Mouse (Mus musculus) hindbrain, embryonic 12.5 days (tissue): ENCODE measurements around the gene Wdr95. TPM values are rescaled to one million over a fixed set of nuclear protein-coding genes. Genes with fewer than 3 reads are reported as not detected.

Experiments
- ATAC-seq: fragments of 200-750 bp; cut with Nextera tagmentation; 2 replicates; pipeline ENCODE4 v1.8.0; 2017; ENCODE audit warnings: moderate TSS enrichment; ENCODE audit not compliant: low FRiP score
- H3K27ac ChIP-seq: fragments of 300-500 bp; sonication (generic); 2 replicates; pipeline ENCODE4 v1.5.1; 2016; ENCODE audit warnings: mild to moderate bottlenecking
- H3K27me3 ChIP-seq: fragments of 300-500 bp; sonication (generic); 2 replicates; pipeline ENCODE4 v1.6.1; 2016; ENCODE audit warnings: mild to moderate bottlenecking
- H3K36me3 ChIP-seq: fragments of 300-500 bp; sonication (generic); 2 replicates; pipeline ENCODE4 v1.6.1; 2016; ENCODE audit warnings: mild to moderate bottlenecking
- H3K4me1 ChIP-seq: fragments of 300-500 bp; sonication (generic); 2 replicates; pipeline ENCODE4 v1.6.1; 2016
- H3K4me2 ChIP-seq: fragments of 300-500 bp; sonication (generic); replicated peaks from 2 replicates; pipeline ENCODE4 v1.6.1; 2016; ENCODE audit warnings: mild to moderate bottlenecking
- H3K4me3 ChIP-seq: fragments of 300-500 bp; sonication (generic); 2 replicates; pipeline ENCODE4 v1.5.1; 2016; ENCODE audit warnings: mild to moderate bottlenecking
- H3K9ac ChIP-seq: fragments of 300-500 bp; sonication (generic); 2 replicates; pipeline ENCODE4 v1.6.1; 2016; ENCODE audit warnings: mild to moderate bottlenecking, moderate library complexity
- H3K9me3 ChIP-seq: fragments of 300-500 bp; sonication (generic); replicated peaks from 2 replicates; pipeline ENCODE4 v1.6.1; 2016; ENCODE audit warnings: mild to moderate bottlenecking
- WGBS: fragments of 180-500 bp; shearing (Covaris S2); methylation state at CpG from one replicate; pipeline ENCODE4 v1.1.7; 2016; 5-methylcytosine and 5-hydroxymethylcytosine counted together
- polyA plus RNA-seq: library from polyadenylated mRNA; unstranded; fragments of >200 nt; fragmentation: Nextera tagmentation; extraction: Ambion mirVana; gene quantifications from 2 replicates; pipeline ENCODE4 v1.2.1, GENCODE M21; 2016

Wdr95 gene
- polyA plus RNA-seq, 1 experiment from 2014 or later, result not detected

DNA sequence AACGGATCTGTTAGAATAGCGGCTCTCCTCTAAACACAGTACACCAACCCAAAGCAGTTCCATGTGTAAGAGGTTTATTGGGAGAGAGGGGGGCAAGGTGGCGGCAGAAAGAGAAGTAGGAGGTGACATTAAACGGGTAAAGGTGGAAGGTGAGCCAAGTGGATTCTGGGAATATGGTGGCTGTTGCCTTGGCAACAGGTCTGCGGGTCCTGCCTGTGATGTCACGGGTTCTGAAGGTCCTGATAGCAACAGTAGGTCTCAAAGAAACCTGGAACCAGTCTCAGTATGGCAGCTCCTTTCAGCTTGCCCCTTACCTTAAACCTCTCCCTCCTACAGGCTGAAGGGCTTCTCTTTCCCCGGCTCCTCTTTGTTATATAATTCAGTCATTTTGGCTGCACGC, 25.9 kb downstream of the Wdr95 start:
- no peak overlapping the region for H3K4me2 ChIP-seq
- no peaks in the 10 kb centered on the region for H3K36me3 ChIP-seq
- no peak overlapping the region for H3K27ac ChIP-seq
- H3K9ac ChIP-seq, result no peak overlapping the region
- no peaks in the 10 kb centered on the region for H3K9me3 ChIP-seq
- 92% methylated on average over 8 of the region's 8 CpGs for WGBS
- no peak for ATAC-seq
- H3K27me3 ChIP-seq, result no peaks in the 10 kb centered on the region
- H3K4me1 ChIP-seq, result no peaks in the 10 kb centered on the region
- no peak overlapping the region for H3K4me3 ChIP-seq

- Histone ChIP-seq H3K9ac (no peak overlapping the region), H3K4me3 (no peak overlapping the region), H3K4me1 (peaks cover 17% of the 10 kb centered on the region), H3K27ac (no peak overlapping the region), H3K27me3 (0 out of 2 replicates have a peak, but pooled peaks cover 2% of the 10 kb centered on the region), H3K36me3 (no peaks in the 10 kb centered on the region), H3K9me3 (no peaks in the 10 kb centered on the region), H3K4me2 (no peak overlapping the region)
- peak; percentile 52; the same call in 1 of the 2 replicates for ATAC-seq
- WGBS, result 45% methylated on average over 11 of the region's 11 CpGs
These were observed 32.6 kb downstream of the Wdr95 start for GRCm38 (mm10) chr5:149560903-149561588.

DNA sequence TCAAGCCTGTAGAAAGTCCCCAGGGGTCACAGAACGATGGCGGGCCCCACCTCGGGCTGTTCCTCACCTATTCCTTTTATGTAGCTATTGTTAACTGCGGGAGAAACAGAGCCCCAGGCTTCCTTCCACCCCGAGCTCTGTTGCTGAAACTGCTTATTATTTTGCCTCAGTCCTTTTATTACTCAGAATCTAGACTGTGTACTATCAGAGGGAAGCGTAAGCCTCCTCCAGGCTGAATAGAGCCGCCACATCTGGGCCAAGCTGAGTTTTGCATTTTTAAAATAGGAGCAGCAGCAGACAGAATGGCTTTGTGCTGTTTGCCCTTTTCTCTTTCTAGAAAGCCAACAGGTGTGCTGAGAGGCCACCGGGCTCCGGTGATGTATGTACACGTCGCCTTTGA, 37.5 kb downstream of the Wdr95 start:
- H3K27me3 ChIP-seq, result no peaks in the 10 kb centered on the region
- peaks cover 25% of the 10 kb centered on the region for H3K4me1 ChIP-seq
- no peak overlapping the region for H3K9ac ChIP-seq
- H3K36me3 ChIP-seq, result no peaks in the 10 kb centered on the region
- ATAC-seq, result no peak
- 49% methylated on average over 11 of the region's 11 CpGs for WGBS
- no peak overlapping the region for H3K4me2 ChIP-seq
- H3K9me3 ChIP-seq, result no peaks in the 10 kb centered on the region
- no peak overlapping the region for H3K4me3 ChIP-seq
- H3K27ac ChIP-seq, result no peak overlapping the region

DNA sequence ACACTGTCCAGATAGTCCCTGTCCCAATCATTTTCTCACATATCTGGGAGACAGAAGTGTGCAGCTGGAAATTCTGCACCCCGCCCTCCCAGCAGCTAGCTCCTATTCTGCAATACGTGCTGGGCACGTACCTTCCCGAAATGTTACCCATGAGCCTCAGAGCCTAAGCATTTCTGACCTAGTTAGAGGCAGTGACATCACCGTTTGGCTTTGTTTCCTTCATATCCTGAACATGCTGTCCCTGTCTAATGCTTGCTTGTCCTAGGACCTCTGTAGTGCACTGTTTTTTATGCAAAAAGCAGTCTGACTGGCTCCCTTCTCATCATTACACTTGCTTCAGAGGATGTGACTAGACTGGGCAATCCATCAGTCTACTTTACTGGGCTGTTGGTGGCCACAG, 38.5 kb downstream of the Wdr95 start:
- no peak overlapping the region for H3K9ac ChIP-seq
- H3K4me2 ChIP-seq, result no peak overlapping the region
- peaks cover 17% of the 10 kb centered on the region for H3K4me1 ChIP-seq
- H3K4me3 ChIP-seq, result no peak overlapping the region
- H3K27ac ChIP-seq, result no peak overlapping the region
- H3K36me3 ChIP-seq, result no peaks in the 10 kb centered on the region
- WGBS, result 83% methylated on average over 5 of the region's 5 CpGs
- no peak for ATAC-seq
- no peaks in the 10 kb centered on the region for H3K27me3 ChIP-seq
- no peaks in the 10 kb centered on the region for H3K9me3 ChIP-seq

GRCm38 (mm10) chr5:149568993-149569392, 40.5 kb downstream of the Wdr95 start:
- peaks cover 17% of the 10 kb centered on the region for H3K4me1 ChIP-seq
- H3K27me3 ChIP-seq, result no peaks in the 10 kb centered on the region
- H3K4me2 ChIP-seq, result no peak overlapping the region
- H3K27ac ChIP-seq, result no peak overlapping the region
- no peak overlapping the region for H3K4me3 ChIP-seq
- no peak overlapping the region for H3K9ac ChIP-seq
- H3K36me3 ChIP-seq, result no peaks in the 10 kb centered on the region
- no peaks in the 10 kb centered on the region for H3K9me3 ChIP-seq
- WGBS, result 79% methylated on average over 13 of the region's 13 CpGs
- no peak for ATAC-seq

DNA sequence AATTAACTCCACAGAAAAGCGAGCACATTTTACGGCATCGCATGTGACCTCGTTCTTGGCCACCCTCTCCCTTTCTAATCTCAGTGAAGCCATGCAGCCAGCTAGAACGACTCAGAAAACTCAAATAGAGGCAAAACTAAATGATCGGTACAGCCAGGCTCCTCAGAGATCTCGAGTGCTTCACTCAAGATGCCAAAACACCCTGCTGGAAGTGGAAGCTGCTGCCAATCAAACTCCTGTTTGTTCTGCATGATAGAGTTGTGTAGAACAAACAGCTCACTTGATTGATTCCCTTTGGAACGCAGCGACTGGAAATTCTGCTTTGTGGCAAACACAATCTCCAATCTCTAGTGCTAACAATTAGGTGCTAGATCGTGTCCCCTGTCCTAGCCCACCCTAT, 48.5 kb downstream of the Wdr95 start:
- Histone ChIP-seq H3K4me1 (peaks cover 14% of the 10 kb centered on the region), H3K27ac (no peak overlapping the region), H3K4me2 (no peak overlapping the region), H3K36me3 (no peaks in the 10 kb centered on the region), H3K9me3 (no peaks in the 10 kb centered on the region), H3K4me3 (no peak overlapping the region), H3K9ac (no peak overlapping the region), H3K27me3 (no peaks in the 10 kb centered on the region)
- ATAC-seq, result 0 out of 2 replicates have a peak, but pooled peaks have one; percentile 38
- 52% methylated on average over 10 of the region's 10 CpGs for WGBS

GRCm38 (mm10) chr5:149577449-149577848, 49.0 kb downstream of the Wdr95 start:
- no peak overlapping the region for H3K4me2 ChIP-seq
- no peaks in the 10 kb centered on the region for H3K27me3 ChIP-seq
- H3K9ac ChIP-seq, result no peak overlapping the region
- ATAC-seq, result no peak
- H3K27ac ChIP-seq, result 0 out of 2 replicates have a peak overlapping the region, but pooled peaks have one; percentile 35
- H3K4me1 ChIP-seq, result peaks cover 14% of the 10 kb centered on the region
- 30% methylated on average over 10 of the region's 10 CpGs for WGBS
- H3K9me3 ChIP-seq, result no peaks in the 10 kb centered on the region
- H3K4me3 ChIP-seq, result no peak overlapping the region
- H3K36me3 ChIP-seq, result no peaks in the 10 kb centered on the region

DNA sequence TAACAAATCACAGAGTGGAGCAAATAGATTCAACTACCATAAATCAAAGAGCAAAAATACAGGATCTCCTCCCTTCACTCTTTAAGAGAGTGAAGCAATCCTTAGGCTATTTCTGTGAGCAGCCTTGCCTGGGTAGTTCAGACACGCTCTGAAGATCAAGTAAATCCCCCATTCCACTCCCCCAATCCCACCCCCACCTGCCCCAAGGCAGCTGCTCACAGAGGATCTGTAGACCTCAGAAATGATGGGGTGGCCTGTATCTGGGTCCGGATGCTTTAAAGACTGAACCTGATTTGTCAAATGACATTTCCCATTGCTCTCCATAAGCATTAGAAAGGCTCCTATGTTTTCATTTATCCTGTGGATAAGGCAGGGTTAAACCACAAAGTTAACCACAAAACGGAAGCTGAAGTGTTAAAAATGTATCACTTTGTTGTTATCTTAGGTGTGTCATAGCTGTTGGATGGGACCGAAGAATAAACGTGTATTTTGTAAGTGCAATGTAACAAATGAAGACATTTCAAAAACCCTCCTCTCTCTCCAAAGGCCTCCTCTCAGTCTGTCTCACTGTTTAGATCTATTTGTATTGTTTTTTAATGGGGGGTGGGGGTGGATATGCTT, 54.3 kb downstream of the Wdr95 start:
- H3K4me2 ChIP-seq, result no peak overlapping the region
- ATAC-seq, result no peak
- no peaks in the 10 kb centered on the region for H3K9me3 ChIP-seq
- no peak overlapping the region for H3K4me3 ChIP-seq
- H3K4me1 ChIP-seq, result peaks cover 6% of the 10 kb centered on the region
- no peak overlapping the region for H3K9ac ChIP-seq
- no peak overlapping the region for H3K27ac ChIP-seq
- WGBS, result 70% methylated on average over 5 of the region's 5 CpGs
- no peaks in the 10 kb centered on the region for H3K27me3 ChIP-seq
- H3K36me3 ChIP-seq, result no peaks in the 10 kb centered on the region

DNA sequence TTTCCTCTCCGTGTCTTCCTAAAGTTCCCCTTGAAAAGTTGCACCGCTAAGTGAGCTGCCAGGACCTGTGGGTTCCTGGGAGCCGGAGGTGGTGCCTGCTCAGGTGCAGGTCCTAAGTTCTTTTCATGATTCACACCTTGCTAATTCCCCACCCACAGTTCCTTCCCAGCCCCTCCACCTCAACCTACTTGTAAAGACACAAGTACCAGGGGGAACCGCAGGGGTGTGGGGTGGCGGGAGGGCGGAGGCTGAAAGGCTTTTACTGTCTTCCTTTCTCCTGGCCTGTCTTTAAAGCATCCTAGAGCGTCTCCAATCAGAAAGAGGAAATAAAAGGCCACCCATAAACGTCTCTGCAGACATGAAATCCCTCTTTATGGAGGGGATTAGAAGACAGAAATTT, 55.0 kb downstream of the Wdr95 start:
- Histone ChIP-seq H3K27me3 (no peaks in the 10 kb centered on the region), H3K27ac (no peak overlapping the region), H3K4me3 (no peak overlapping the region), H3K9ac (no peak overlapping the region), H3K9me3 (no peaks in the 10 kb centered on the region), H3K36me3 (no peaks in the 10 kb centered on the region), H3K4me1 (peaks cover 4% of the 10 kb centered on the region; the same call in 1 of the 2 replicates), H3K4me2 (no peak overlapping the region)
- no peak for ATAC-seq
- 25% methylated on average over 8 of the region's 8 CpGs for WGBS

- Histone ChIP-seq H3K4me2 (no peak overlapping the region), H3K9ac (no peak overlapping the region), H3K9me3 (no peaks in the 10 kb centered on the region), H3K36me3 (no peaks in the 10 kb centered on the region), H3K27ac (0 out of 2 replicates have a peak overlapping the region, but pooled peaks have one; percentile 30), H3K27me3 (no peaks in the 10 kb centered on the region), H3K4me3 (no peak overlapping the region), H3K4me1 (peaks cover 4% of the 10 kb centered on the region; the same call in 1 of the 2 replicates)
- ATAC-seq, result peak; percentile 19; the same call in 1 of the 2 replicates
- WGBS, result 70% methylated on average over 8 of the region's 8 CpGs
These were observed 55.7 kb downstream of the Wdr95 start for GRCm38 (mm10) chr5:149584154-149584655.

DNA sequence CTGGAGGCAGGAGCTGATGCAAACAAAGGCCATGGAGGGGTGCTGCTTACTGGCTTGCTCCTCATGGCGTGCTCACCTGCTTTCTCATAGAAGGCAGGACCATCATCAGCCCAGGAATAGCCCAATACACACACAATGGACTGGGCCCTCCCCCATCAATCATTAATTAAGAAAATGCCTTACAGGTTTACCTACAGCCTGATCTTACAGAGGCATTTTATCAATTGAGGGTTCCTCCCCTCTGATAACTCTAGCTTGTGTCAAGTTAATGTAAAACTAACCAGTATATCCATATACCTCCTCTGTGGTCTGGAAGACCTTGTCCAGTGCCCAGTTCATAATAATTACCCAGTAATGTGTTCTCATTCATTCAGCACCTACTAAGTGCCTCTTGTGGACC, 56.8 kb downstream of the Wdr95 start:
- ATAC-seq, result no peak
- WGBS, result 76% methylated on average over 1 of the region's 1 CpGs
- Histone ChIP-seq H3K9me3 (no peaks in the 10 kb centered on the region), H3K4me1 (peaks cover 4% of the 10 kb centered on the region; the same call in 1 of the 2 replicates), H3K27me3 (no peaks in the 10 kb centered on the region), H3K27ac (no peak overlapping the region), H3K36me3 (no peaks in the 10 kb centered on the region), H3K4me3 (no peak overlapping the region), H3K9ac (no peak overlapping the region), H3K4me2 (no peak overlapping the region)

DNA sequence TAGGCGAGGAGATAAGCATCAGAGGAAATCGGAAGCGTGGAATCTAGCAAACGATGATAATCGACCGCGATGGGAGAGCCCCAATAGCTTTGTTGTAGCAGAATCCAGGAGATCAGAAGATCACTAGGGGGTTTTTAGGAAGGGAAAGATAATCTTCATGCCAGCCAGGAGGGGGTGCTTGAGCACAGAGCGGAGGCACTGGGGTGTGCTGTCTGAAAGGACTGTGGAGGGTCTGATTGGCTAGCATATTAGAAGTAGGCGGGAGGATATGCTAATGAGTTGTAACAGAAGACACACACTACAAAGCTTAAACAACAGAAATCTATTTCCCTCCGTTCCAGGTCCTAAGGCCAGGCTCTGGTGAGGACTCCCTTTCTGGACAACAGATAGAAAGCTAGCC, 57.4 kb downstream of the Wdr95 start:
- no peak overlapping the region for H3K4me2 ChIP-seq
- H3K4me1 ChIP-seq, result peaks cover 4% of the 10 kb centered on the region; the same call in 1 of the 2 replicates
- no peaks in the 10 kb centered on the region for H3K9me3 ChIP-seq
- no peak overlapping the region for H3K4me3 ChIP-seq
- no peaks in the 10 kb centered on the region for H3K36me3 ChIP-seq
- no peak overlapping the region for H3K9ac ChIP-seq
- ATAC-seq, result no peak
- H3K27me3 ChIP-seq, result no peaks in the 10 kb centered on the region
- H3K27ac ChIP-seq, result no peak overlapping the region
- WGBS, result 60% methylated on average over 10 of the region's 10 CpGs
